Mouse (Mus musculus): ENCODE measurements around the gene Psma6. TPM values are rescaled to one million over a fixed set of nuclear protein-coding genes. Genes with fewer than 3 reads are reported as not detected.

The Psma6 gene
- polyA plus RNA-seq, 1 experiment, result 20.1 TPM

DNA sequence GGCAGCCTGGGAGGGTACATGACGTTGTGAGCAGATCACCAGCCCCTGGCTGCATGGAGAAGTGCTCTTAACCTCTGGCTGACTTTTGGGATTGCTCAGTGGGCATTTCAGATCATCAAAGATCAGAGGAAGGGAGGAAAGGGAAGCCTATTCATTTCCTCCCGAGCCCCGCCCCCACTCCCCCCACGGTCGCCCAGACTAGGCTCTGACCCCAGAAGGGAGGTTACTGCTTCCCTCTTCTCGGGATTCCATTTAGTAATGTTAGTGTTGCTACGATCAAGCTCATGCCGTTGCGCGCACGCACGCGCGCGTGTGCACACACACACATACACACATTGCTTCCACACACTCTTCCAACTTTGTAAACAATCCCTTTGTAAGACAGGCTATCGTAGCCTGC is 66.4 kb downstream of the Psma6 start:
- TF ChIP-seq CTCF (IDR thresholded peaks at IDR 0.05; ENCODE audit: extremely low read depth, insufficient read depth, insufficient read length, insufficient replicate concordance) (no peak), POLR2A (IDR thresholded peaks at IDR 0.05; ENCODE audit: low read depth, low read length) (no peak)
- H3K27me3 ChIP-seq (ENCODE audit: control insufficient read depth, insufficient read depth, low read length), result no peaks in the 10 kb centered on the region
- WGBS, result 34% methylated on average over 16 of the region's 16 CpGs
- no peak overlapping the region for H3K4me3 ChIP-seq (ENCODE audit: extremely low read depth, insufficient read depth, insufficient read length)
- no peak overlapping the region for H3K27ac ChIP-seq (ENCODE audit: insufficient read depth, low read length)
- DNase-seq (ENCODE audit: low read depth in 1 of 2, low spot score in 2 of 2), result no peak
- peaks cover 26% of the 10 kb centered on the region; the same call in 1 of the 2 replicates for H3K4me1 ChIP-seq (ENCODE audit: control insufficient read depth, insufficient read depth, insufficient read length)
- no peaks in the 10 kb centered on the region for H3K36me3 ChIP-seq (ENCODE audit: control insufficient read depth, insufficient read depth, low read length)

DNA sequence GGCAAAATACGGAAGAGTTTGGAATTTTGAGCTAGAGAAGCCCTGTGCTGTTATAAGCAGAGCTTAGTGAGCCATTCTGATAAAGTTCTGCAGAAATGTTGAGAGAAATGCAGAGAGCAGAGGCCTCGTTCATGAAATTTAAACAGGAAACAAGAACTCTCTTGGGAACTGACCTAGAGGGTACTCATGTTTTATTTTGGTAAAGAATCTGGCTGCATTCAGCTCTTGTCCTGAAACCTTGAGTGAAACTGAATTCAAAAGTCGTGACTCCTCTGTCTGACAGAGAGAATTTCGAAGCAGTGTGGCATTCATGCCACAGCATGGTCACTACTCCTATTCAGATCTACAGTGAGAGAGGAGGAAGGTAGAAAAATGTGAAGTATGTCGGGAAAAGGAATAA is 68.8 kb downstream of the Psma6 start:
- 42% methylated on average over 5 of the region's 5 CpGs for WGBS
- no peak overlapping the region for H3K4me3 ChIP-seq (ENCODE audit: extremely low read depth, insufficient read depth, insufficient read length)
- no peak for DNase-seq (ENCODE audit: low read depth in 1 of 2, low spot score in 2 of 2)
- H3K36me3 ChIP-seq (ENCODE audit: control insufficient read depth, insufficient read depth, low read length), result no peaks in the 10 kb centered on the region
- no peaks in the 10 kb centered on the region for H3K27me3 ChIP-seq (ENCODE audit: control insufficient read depth, insufficient read depth, low read length)
- H3K4me1 ChIP-seq (ENCODE audit: control insufficient read depth, insufficient read depth, insufficient read length), result peaks cover 9% of the 10 kb centered on the region; the same call in 1 of the 2 replicates
- H3K27ac ChIP-seq (ENCODE audit: insufficient read depth, low read length), result no peak overlapping the region
- TF ChIP-seq POLR2A (IDR thresholded peaks at IDR 0.05; ENCODE audit: low read depth, low read length) (no peak), CTCF (IDR thresholded peaks at IDR 0.05; ENCODE audit: extremely low read depth, insufficient read depth, insufficient read length, insufficient replicate concordance) (no peak)

DNA sequence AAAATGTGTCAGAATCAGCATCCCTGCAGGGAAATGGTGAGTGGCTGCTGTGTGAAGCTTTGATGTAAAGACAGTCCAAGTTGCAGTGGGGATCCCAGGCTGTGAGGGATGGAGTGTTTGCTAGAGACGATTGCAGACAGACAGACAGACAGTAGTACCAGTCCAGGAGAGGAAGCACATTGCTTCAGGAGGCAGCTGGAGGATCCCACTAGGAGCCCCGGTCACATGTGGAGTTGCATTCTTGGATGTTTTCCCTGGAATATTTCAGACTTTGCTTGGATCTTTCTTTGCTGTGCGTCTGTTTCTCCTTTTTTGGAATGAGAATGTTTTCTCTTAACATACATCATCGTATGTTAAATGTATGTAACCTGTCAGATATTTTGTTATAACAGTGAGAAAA is 69.9 kb downstream of the Psma6 start:
- Histone ChIP-seq H3K4me1 (ENCODE audit: control insufficient read depth, insufficient read depth, insufficient read length) (peaks cover 9% of the 10 kb centered on the region; the same call in 1 of the 2 replicates), H3K36me3 (ENCODE audit: control insufficient read depth, insufficient read depth, low read length) (no peaks in the 10 kb centered on the region), H3K27me3 (ENCODE audit: control insufficient read depth, insufficient read depth, low read length) (no peaks in the 10 kb centered on the region), H3K4me3 (ENCODE audit: extremely low read depth, insufficient read depth, insufficient read length) (no peak overlapping the region), H3K27ac (ENCODE audit: insufficient read depth, low read length) (no peak overlapping the region)
- DNase-seq (ENCODE audit: low read depth in 1 of 2, low spot score in 2 of 2), result no peak
- 82% methylated on average over 4 of the region's 4 CpGs for WGBS
- TF ChIP-seq POLR2A (IDR thresholded peaks at IDR 0.05; ENCODE audit: low read depth, low read length) (no peak), CTCF (IDR thresholded peaks at IDR 0.05; ENCODE audit: extremely low read depth, insufficient read depth, insufficient read length, insufficient replicate concordance) (no peak)

DNA sequence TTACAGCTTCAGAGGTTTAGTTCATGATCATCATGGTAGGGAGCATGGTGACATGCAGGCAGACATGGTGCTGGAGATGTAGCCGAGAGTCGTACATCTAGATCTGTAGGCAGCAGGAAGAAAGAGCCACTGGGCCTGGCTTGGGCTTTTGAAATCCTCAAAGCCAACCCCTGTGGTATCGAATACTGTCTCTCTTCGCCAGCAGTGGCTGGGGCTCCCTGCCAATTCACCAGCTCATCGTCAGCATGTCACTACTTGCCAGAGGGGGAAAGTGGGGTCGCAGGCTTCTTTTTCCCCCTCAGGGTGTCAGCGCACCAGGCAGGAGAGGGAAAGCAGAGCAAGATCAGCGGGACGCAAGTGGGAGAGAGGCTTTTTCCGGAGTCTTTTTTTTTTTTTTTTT is 71.2 kb downstream of the Psma6 start:
- Histone ChIP-seq H3K4me1 (ENCODE audit: control insufficient read depth, insufficient read depth, insufficient read length) (peaks cover 7% of the 10 kb centered on the region; the same call in 1 of the 2 replicates), H3K36me3 (ENCODE audit: control insufficient read depth, insufficient read depth, low read length) (no peaks in the 10 kb centered on the region), H3K27ac (ENCODE audit: insufficient read depth, low read length) (no peak overlapping the region), H3K4me3 (ENCODE audit: extremely low read depth, insufficient read depth, insufficient read length) (no peak overlapping the region), H3K27me3 (ENCODE audit: control insufficient read depth, insufficient read depth, low read length) (no peaks in the 10 kb centered on the region)
- no peak for DNase-seq (ENCODE audit: low read depth in 1 of 2, low spot score in 2 of 2)
- TF ChIP-seq POLR2A (IDR thresholded peaks at IDR 0.05; ENCODE audit: low read depth, low read length) (no peak), CTCF (IDR thresholded peaks at IDR 0.05; ENCODE audit: extremely low read depth, insufficient read depth, insufficient read length, insufficient replicate concordance) (no peak)
- whole genome bisulfite sequencing, result 91% methylated on average over 10 of the region's 10 CpGs

DNA sequence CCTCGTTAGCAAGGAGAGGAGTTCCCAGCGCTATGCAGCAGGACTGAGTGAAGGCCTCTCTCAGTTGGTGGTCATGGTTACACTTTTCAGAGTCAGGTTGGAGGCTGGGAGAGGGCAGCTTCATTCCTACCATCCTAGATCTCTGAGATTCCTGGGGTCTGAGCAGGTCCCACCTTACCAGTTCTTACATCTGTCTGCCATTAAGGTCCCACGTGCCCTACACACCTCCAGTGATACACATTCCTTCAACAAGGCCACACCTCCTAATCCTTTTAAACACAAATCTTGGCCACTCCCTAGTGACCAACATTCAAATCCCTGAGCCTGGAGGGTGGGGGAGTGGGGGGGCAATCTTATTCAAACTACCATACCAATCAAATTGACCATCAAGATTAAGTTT is 72.1 kb downstream of the Psma6 start:
- no peaks in the 10 kb centered on the region for H3K27me3 ChIP-seq (ENCODE audit: control insufficient read depth, insufficient read depth, low read length)
- no peak overlapping the region for H3K27ac ChIP-seq (ENCODE audit: insufficient read depth, low read length)
- TF ChIP-seq POLR2A (IDR thresholded peaks at IDR 0.05; ENCODE audit: low read depth, low read length) (no peak), CTCF (IDR thresholded peaks at IDR 0.05; ENCODE audit: extremely low read depth, insufficient read depth, insufficient read length, insufficient replicate concordance) (no peak)
- no peak overlapping the region for H3K4me3 ChIP-seq (ENCODE audit: extremely low read depth, insufficient read depth, insufficient read length)
- peaks cover 3% of the 10 kb centered on the region; the same call in 1 of the 2 replicates for H3K4me1 ChIP-seq (ENCODE audit: control insufficient read depth, insufficient read depth, insufficient read length)
- no peaks in the 10 kb centered on the region for H3K36me3 ChIP-seq (ENCODE audit: control insufficient read depth, insufficient read depth, low read length)
- no peak for DNase-seq (ENCODE audit: low read depth in 1 of 2, low spot score in 2 of 2)
- 86% methylated on average over 3 of the region's 3 CpGs for WGBS

DNA sequence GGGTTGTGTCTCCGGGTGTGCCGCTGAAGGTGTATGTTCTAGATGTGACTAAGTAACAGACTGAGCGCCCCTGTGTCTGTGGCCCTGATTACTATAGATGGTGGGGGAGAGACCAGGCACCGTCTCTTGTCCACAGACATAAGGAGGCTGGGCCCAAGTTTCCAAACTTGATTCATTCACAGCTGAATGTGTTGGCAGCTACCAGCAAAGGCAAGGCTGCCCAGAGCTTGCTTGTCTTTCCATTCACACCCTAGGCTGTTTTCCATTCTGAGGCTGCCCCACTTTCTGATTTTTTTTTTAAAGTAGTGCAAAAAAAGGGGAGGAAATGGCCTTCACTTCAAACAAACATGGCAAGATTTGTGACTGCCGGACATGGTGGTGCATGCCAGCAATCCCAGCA is 72.9 kb downstream of the Psma6 start:
- 91% methylated on average over 5 of the region's 5 CpGs for WGBS
- no peak overlapping the region for H3K27ac ChIP-seq (ENCODE audit: insufficient read depth, low read length)

DNA sequence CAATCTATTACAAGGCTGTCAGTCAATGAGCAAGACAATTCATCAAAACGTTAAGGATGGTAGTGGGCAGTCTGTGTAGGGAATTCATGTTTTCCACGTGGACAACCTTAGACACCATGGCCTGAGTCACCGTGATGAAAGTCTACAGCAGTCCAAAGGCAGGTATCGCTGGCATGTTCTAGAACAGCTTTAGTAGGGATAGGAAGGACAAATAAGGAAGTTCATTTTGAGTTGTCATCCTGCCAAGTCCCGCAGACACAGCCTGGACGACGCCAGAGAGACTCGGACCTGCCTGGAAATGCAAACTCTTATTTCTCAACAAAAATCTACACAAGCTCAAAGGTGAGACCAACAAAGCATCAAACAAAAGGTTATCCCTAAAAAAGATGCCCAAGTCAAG is 75.7 kb downstream of the Psma6 start:
- Histone ChIP-seq H3K4me3 (ENCODE audit: extremely low read depth, insufficient read depth, insufficient read length) (no peak overlapping the region), H3K27ac (ENCODE audit: insufficient read depth, low read length) (no peak overlapping the region), H3K36me3 (ENCODE audit: control insufficient read depth, insufficient read depth, low read length) (no peaks in the 10 kb centered on the region), H3K4me1 (ENCODE audit: control insufficient read depth, insufficient read depth, insufficient read length) (peaks cover 13% of the 10 kb centered on the region; the same call in 1 of the 2 replicates), H3K27me3 (ENCODE audit: control insufficient read depth, insufficient read depth, low read length) (no peaks in the 10 kb centered on the region)
- 34% methylated on average over 8 of the region's 8 CpGs for WGBS
- DNase-seq (ENCODE audit: low read depth in 1 of 2, low spot score in 2 of 2), result no peak
- TF ChIP-seq CTCF (IDR thresholded peaks at IDR 0.05; ENCODE audit: extremely low read depth, insufficient read depth, insufficient read length, insufficient replicate concordance), result no peak
- TF ChIP-seq POLR2A (IDR thresholded peaks at IDR 0.05; ENCODE audit: low read depth, low read length), result no peak

More for the DNA sequence above, 72.9 kb downstream of the Psma6 start:
- Histone ChIP-seq H3K36me3 (ENCODE audit: control insufficient read depth, insufficient read depth, low read length) (no peaks in the 10 kb centered on the region), H3K4me3 (ENCODE audit: extremely low read depth, insufficient read depth, insufficient read length) (no peak overlapping the region), H3K27me3 (ENCODE audit: control insufficient read depth, insufficient read depth, low read length) (no peaks in the 10 kb centered on the region), H3K4me1 (ENCODE audit: control insufficient read depth, insufficient read depth, insufficient read length) (peaks cover 3% of the 10 kb centered on the region; the same call in 1 of the 2 replicates)
- no peak for DNase-seq (ENCODE audit: low read depth in 1 of 2, low spot score in 2 of 2)
- TF ChIP-seq CTCF (IDR thresholded peaks at IDR 0.05; ENCODE audit: extremely low read depth, insufficient read depth, insufficient read length, insufficient replicate concordance) (no peak), POLR2A (IDR thresholded peaks at IDR 0.05; ENCODE audit: low read depth, low read length) (no peak)

All from spleen, adult 2 months (tissue).